Mouse (Mus musculus): Measurements from ENCODE around the gene Mettl23.

GRCm38 (mm10) chr11:116812793-116813529 lies 30.1 kb upstream of the Mettl23 start:
- TF ChIP-seq POLR2A (IDR thresholded peaks at IDR 0.05; ENCODE audit: extremely low read depth, insufficient read depth, low read length), result no peak
- TF ChIP-seq CTCF (IDR thresholded peaks at IDR 0.05; ENCODE audit: low read depth, low read length), result no peak
